Mouse (Mus musculus) left cerebral cortex, adult 2 months (tissue): ENCODE results near the gene Vav1. TPM values are rescaled to one million over a fixed set of nuclear protein-coding genes. Genes with fewer than 3 reads are reported as not detected.

ENCODE experiments used
- DNase-seq, 2 experiments: peaks; one replicate each; pipeline ENCODE4 v3.0.0; 2021 to 2022; ENCODE audit warnings: low spot score in 2 of 2, mixed read lengths in 1 of 2; ENCODE audit errors: extremely low spot score in 1 of 2
- H3K27ac ChIP-seq: fragments of 200-600 bp; 2 replicates; pipeline ENCODE4 v1.8.1; 2022
- H3K4me3 ChIP-seq: fragments of 200-600 bp; 2 replicates; pipeline ENCODE4 v1.8.1; 2022
- CTCF ChIP-seq: fragments of 200-600 bp; IDR thresholded peaks from 2 replicates; pipeline ENCODE4 v1.8.1; 2022; ENCODE audit warnings: antibody characterized with exemption, mild to moderate bottlenecking, moderate library complexity
- intact Hi-C: fragments of 180-260 bp; cut with DNase I; formaldehyde crosslinking; loops from one replicate; pipeline ENCODE4 v1.15.1; 2025
- long read RNA-seq, 2 experiments: library from polyadenylated mRNA; stranded (forward); transcript quantifications; one replicate each; pipeline ENCODE4 v2.0.0; 2021; ENCODE audit warnings: borderline mapping rate in 2 of 2
- total RNA-seq, 2 experiments: library from RNA; stranded (reverse); gene quantifications; 2 replicates each; pipeline ENCODE4 v1.2.3; 2021

The Vav1 gene
- 1 to 10 TPM; 3.1 to 3.5 TPM for total RNA-seq
- long read RNA-seq, experiment 1, partial matches to known transcripts = 0 of 1 reads
- long read RNA-seq, experiment 1, other reads (novel, unspliced or antisense) = 1 of 1 reads
- long read RNA-seq, experiment 2, partial matches to known transcripts = 0 of 1 reads
- long read RNA-seq, experiment 2, other reads (novel, unspliced or antisense) = 1 of 1 reads

DNA sequence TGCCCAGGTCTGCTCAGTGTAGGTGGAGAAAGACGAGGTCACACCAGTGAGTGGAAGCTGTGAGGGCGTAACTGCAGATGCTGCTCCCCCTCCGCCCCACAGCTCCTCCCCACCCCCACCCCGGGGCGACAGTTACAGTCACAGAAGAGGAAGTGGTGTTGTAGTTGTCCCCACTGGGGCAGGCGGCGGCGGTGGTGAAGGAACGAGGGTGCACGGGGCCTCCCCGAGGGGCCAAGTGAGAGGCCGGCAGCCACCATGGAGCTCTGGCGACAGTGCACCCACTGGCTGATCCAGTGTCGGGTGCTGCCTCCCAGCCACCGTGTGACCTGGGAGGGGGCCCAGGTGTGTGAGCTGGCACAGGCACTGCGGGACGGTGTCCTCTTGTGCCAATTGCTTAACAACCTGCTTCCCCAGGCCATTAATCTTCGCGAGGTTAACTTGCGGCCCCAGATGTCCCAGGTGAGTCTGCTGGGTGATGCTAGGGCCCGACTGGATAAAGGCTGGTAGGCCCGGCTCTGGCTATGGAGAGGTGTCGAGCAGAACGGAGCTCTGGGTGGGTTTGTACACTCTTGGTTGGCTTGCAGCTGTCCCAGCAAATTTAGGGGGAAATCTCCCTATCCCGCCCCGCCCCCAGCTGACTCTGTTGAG, at the start of gene Vav1:
Gene Vav1 (plus strand): TSS at position 158 of the 648 bp plus-strand sequence.
- TF ChIP-seq CTCF = no peak
- DNase-seq = no peak
- H3K4me3 ChIP-seq = peak within 1 kb of the TSS; percentile 5; the same call in 1 of the 2 replicates
- H3K27ac ChIP-seq = no peak within 1 kb of the TSS
- intact Hi-C loops = no loop called here

DNA sequence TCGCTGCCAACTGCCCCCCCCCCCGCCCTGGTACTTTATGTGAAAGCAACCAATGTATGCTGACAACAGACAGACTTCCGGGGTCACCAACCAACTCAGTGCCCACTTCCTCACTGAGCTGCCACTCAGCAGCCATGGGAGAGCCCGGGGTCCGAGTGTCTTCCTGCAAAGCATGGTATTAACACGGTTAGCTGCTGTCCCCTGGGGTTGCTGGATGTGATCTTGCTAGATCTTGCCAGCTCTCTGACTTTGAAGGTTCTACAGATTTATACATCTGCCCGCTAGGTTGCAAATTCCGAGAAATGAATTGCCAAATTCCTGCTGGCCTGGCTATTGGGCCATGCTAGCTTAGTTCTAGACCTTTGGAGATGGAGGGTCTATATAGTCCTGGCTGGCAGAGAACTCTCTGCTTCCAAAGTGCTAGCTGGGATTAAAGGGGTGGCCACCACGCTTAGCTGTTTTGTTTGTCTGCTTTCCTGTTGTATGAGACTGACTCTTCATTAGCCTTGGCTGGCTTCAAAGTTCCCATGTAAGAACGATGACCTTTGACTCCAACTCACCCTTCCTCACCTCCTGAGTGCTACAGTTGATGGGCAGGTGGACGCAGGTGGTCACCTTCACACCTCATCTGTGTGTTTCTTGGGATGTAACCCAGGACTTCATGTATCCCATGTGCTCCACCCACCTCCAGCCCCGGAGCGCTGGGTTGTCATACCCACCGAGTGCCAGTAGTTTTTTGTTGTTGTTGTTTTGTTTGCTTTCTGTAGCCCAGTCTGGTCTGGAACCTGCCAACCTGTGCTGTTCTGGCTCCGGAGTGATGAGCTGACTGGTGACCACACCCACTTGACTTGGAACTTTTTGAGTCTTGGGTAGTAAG, 48.8 kb upstream of the Vav1 start:
- Histone ChIP-seq H3K27ac (no peak overlapping the region), H3K4me3 (no peak overlapping the region)
- TF ChIP-seq CTCF = no peak
- intact Hi-C loops = no loop called here
- DNase-seq = no peak

DNA sequence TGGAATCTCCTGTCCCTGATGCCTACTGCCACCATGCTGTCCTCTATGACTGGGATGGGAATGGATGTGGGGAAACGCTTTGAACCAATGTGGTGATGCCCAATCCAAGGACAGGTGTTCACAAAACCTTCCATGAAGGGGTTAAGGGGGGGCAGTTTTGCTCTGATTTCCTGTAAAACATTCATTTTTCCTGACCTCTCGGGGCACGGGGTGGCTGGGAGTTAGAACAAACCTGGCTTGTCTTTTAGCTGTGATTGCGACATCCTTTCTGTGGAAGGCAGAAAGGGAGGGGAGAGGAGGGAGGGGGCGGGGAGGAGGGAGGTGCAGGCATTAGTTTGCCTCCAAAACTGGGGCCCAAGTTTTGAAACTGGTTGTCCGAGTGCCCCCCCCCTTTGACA, 48.2 kb upstream of the Vav1 start:
- Histone ChIP-seq H3K27ac (no peak overlapping the region), H3K4me3 (no peak overlapping the region)
- intact Hi-C loops = no loop called here
- no peak for TF ChIP-seq CTCF
- no peak for DNase-seq

DNA sequence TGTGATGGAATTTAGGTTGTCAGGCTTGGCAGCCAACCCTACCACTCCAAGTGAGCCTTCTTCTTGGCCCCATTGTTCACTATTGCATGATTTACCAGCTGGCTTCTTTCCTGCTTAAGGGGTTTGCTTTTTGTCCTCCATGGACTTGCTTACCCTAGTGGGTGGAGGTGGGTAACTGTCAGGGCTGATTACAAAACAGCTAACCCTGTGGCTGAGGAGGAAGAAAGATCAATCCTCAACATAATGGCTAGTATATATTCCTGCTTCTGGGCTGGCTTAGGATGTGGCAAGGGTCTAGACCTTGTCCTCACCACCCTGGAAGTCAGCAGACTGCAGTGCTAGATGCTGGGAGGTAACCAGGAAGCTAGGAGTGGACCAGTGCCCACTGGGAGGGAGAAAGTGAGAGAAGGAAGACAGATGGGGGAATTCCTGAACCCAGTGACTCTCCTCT, 47.6 kb upstream of the Vav1 start:
- TF ChIP-seq CTCF = no peak
- DNase-seq = no peak
- intact Hi-C loops = no loop called here
- no peak overlapping the region for H3K27ac ChIP-seq
- H3K4me3 ChIP-seq = no peak overlapping the region

DNA sequence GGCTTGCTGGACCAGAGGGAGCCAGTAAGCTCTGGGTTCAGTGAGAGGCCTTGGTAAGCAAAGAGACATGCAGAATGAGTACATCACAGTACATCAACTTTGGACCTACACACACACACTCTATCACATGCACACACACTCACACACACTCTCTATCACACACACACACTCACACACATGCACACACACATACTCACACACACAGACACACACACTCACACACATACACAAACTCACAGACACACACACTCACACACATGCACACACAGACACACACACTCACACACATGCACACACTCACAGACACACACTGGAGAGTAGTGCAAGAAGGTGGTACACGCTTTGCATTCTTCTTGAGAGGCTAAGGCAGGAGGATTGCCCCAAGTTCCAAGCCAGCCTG, 46.7 kb upstream of the Vav1 start:
- TF ChIP-seq CTCF = no peak
- Histone ChIP-seq H3K4me3 (no peak overlapping the region), H3K27ac (no peak overlapping the region)
- intact Hi-C loops = no loop called here
- DNase-seq = no peak

DNA sequence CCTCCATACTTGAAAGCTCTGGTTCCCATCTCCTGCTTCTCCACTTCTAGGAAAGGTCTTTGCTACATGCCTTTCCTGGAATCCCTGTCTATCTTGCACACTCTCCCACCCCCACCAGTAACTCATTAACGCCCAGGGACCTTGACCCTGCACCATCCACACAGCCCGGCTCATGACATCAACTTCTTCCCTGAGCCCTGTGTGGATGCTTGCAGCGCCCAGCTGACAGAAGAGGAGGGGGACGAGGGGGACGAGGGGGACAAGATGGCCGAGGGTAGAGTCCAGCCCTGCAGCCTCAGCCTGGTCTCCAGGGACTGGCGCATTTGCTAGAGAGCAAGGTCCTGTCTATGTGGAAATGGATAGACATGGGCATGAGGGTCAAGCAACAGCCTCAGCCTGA, 45.9 kb upstream of the Vav1 start:
- H3K4me3 ChIP-seq = no peak overlapping the region
- H3K27ac ChIP-seq = no peak overlapping the region
- intact Hi-C loops = no loop called here
- TF ChIP-seq CTCF = no peak
- no peak for DNase-seq

DNA sequence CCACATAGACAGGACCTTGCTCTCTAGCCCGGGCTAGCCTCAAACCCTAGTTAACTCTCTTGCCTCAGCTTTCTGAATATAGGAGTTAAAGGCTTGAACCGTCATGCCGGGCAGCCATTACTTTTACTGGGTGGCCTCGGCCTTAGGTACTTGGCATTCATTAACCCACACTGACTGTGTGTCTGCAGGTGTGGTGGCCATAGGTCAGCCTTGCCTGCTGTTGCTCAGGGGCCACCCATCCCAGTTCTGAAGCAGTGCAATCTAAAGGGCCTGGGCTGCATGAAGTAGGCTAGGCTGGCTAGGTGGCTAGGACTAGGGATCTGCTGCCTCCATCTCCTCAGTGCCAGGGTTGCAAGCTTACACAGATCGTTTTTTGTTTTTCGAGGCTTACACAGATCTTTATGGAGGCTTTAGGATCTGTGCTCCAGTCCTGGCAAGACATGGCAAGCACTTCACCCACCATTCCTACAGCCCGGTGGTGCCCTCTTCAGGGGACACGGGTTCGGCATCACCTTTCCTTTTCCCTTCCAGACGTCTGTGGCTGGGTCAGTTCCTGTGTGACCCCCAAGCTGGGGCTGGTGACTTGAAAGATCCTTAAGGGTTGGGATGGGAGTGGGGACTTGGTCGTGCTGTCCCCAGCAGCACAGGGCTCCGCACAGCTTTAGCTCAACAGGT, 44.5 kb upstream of the Vav1 start:
- DNase-seq = no peak
- intact Hi-C loops = no loop called here
- Histone ChIP-seq H3K27ac (no peak overlapping the region), H3K4me3 (no peak overlapping the region)
- no peak for TF ChIP-seq CTCF

DNA sequence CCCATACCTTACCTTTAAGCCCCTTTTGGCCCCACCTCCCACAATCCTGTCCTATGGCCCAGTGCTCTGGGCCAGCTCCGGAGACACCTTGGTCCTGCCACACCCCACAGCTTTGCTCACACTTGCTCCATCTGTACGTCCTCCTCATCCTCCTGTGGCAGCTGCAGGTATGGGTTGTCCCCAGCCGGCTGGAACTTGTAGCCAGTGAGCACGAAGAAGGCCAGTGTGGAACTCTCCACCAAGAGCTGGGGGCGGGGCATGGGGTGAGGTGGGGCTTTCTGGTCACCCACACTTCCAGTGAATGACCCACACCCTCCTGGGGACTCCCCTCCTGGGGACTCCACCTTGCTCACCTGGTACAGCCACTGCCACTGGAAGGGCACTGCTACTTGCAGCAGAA, 43.1 kb upstream of the Vav1 start:
- no peak for DNase-seq
- Histone ChIP-seq H3K27ac (no peak overlapping the region), H3K4me3 (no peak overlapping the region)
- no peak for TF ChIP-seq CTCF
- intact Hi-C loops = no loop called here

DNA sequence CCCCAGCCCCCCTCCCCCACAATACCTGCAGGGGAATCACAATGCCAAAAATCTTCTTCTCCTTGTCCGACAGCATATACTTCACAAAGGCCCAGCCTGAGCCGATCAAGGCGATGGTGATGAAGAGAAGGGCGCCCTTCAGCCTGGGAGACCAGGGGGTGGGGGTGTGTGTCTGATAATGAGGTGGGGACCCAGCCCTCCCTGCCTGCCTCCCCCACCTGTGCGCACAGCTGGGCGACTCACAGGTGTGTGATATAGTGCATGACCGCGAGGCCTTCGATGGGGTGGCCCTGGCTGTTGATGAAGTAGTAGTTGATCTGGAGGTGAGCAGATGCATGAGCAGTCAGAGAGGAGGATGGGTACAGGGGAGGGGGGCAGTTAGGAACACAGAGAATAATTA, 41.7 kb upstream of the Vav1 start:
- no peak for TF ChIP-seq CTCF
- H3K27ac ChIP-seq = no peak overlapping the region
- no peak for DNase-seq
- intact Hi-C loops = no loop called here
- H3K4me3 ChIP-seq = no peak overlapping the region

DNA sequence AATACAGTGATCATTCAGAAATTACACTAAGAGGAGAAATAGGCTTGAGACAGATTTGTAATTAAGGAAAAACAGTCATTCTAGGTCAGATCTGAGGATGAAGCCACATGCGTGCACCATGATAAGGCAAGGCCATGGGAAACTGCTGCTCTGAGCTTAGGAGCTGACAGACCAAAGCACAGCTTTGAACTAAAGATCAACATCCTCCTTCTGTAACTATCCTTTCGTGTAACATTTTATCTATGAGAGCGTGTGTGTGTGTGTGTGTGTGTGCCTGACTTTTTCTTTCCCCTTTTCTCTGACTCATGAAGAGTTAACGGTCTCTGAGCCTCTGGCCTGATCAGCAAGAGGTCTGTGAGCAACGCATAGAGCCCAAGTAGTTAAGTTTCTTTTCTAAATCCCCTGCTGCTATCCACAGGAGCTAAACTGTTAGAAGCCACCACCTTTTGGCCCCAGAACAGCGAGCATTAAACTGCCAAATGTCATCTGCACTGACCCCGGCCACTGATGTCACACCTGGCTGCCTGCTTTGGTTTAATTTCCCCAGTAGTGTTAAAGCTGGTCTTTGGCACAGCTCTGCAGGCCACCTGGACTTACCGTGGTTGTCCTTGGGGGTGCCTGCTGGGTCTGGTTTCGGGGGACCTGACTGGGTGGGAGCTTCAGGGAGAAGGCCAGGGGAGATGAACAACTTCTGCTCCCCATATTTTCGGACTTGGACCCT, 35.1 kb upstream of the Vav1 start:
- TF ChIP-seq CTCF = no peak
- intact Hi-C loops = loop anchor here (10.0 kb wide), 1 partner anchor 249 kb away; the partner anchor contains the start of genes Alkbh7 and Clpp
- H3K4me3 ChIP-seq = no peak overlapping the region
- no peak overlapping the region for H3K27ac ChIP-seq
- DNase-seq = no peak

DNA sequence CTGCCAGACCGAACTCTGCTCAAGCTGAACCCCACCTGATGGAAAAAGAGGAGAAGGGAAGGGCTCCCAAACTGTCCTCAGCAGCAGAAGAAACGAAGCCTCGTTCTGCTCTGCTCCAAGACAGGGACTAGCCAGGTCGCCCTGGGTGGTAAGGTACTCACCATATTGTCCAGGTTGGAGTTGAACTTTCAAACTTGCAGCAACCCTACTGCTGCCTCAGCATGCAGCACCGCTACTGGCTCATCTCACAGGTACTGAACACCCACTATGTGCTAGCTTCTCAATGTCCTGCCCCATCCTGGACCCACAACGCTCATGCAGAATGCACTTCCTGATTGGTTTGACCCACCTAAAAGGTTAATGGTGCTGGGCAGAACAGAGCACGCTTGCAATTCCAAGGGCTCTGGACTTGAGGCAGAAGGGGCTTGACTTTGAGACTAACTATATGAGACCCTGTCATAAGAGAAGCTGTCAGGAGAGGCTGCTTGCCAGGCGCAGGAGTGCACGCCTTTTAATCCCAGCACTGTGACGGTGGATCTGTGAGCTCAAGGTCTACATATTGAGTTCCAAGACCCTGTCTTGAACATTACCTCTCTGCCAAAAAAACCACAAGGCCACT, 33.5 kb upstream of the Vav1 start:
- no peak for TF ChIP-seq CTCF
- H3K27ac ChIP-seq = no peak overlapping the region
- intact Hi-C loops = loop anchor here (10.0 kb wide), 1 partner anchor 251 kb away; the partner anchor contains the start of genes Alkbh7 and Clpp
- H3K4me3 ChIP-seq = no peak overlapping the region
- no peak for DNase-seq
